ENCODE assay signal across 11 mouse cellular contexts in the genomic region with DNA sequence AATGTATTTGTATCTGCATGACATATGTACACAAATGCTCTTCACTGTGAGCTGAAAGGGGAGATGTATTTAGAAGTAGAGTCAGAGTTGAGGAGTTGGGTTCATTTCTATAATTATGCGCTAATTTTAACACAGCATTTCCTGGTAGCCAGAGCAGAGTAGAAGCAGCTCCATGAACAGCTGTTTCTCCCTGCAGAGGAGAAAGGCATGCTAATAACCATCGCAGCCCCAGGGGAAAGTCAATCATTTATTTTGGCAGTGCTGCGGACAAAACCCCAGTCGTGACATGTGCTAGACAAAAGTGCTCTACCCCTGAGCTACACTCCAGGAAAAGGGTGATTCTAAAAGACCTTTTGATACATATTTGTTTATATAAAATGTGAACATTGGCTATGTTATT.
DNase-seq lines count a peak whose midpoint lies in the region; ATAC-seq lines count a peak whose summit lies in the region.
"Had no signal": no experiment of that assay in that cellular context is flagged by ENCODE, and none has a peak within 500 bp of the region (broad histone marks: within the 10 kb centered on the region; RNA-seq: fewer than 3 reads in every experiment).

No protein-coding gene starts in this region.

- H3K27me3 ChIP-seq in heart, embryonic 10.5 days (ENCODE audit: insufficient read depth, poor library complexity, severe bottlenecking): no peaks in the 10 kb centered on the region
- H3K27me3 ChIP-seq in embryonic facial prominence, embryonic 11.5 days (ENCODE audit: control insufficient read depth, insufficient read depth, low read length): no peaks in the 10 kb centered on the region
- no peaks in the 10 kb centered on the region for H3K27me3 ChIP-seq in midbrain, embryonic 14.5 days (ENCODE audit: control insufficient read depth, insufficient read depth, low read length)
- H3K27me3 ChIP-seq: embryonic facial prominence, embryonic 13.5 days; hindbrain, embryonic 15.5 days had no signal

- H3K4me2 ChIP-seq in embryonic facial prominence, embryonic 11.5 days (ENCODE audit: low read depth, low read length): no peak overlapping the region
- no peak overlapping the region for H3K4me2 ChIP-seq in midbrain, embryonic 14.5 days (ENCODE audit: low read length)
- H3K4me2 ChIP-seq: embryonic facial prominence, embryonic 13.5 days; hindbrain, embryonic 15.5 days had no signal

- H3K27ac ChIP-seq in heart, embryonic 10.5 days: no peak overlapping the region
- H3K27ac ChIP-seq in embryonic facial prominence, embryonic 11.5 days (replicated peaks; ENCODE audit: low read depth, low read length): no peak overlapping the region
- H3K27ac ChIP-seq in midbrain, embryonic 14.5 days (replicated peaks; ENCODE audit: low read depth, low read length): no peak overlapping the region
- H3K27ac ChIP-seq: embryonic facial prominence, embryonic 13.5 days; hindbrain, embryonic 15.5 days; stomach, postnatal 0 days had no signal

- no peaks in the 10 kb centered on the region for H3K4me1 ChIP-seq in heart, embryonic 10.5 days
- H3K4me1 ChIP-seq in embryonic facial prominence, embryonic 11.5 days (ENCODE audit: control insufficient read depth, insufficient read depth, low read length): no peaks in the 10 kb centered on the region
- H3K4me1 ChIP-seq in midbrain, embryonic 14.5 days (ENCODE audit: control insufficient read depth, insufficient read depth, low read length): no peaks in the 10 kb centered on the region
- H3K4me1 ChIP-seq: embryonic facial prominence, embryonic 13.5 days; hindbrain, embryonic 15.5 days had no signal

- no peaks in the 10 kb centered on the region for H3K9me3 ChIP-seq in heart, embryonic 10.5 days
- H3K9me3 ChIP-seq in embryonic facial prominence, embryonic 11.5 days (replicated peaks; ENCODE audit: control insufficient read depth, low read length): no peaks in the 10 kb centered on the region
- H3K9me3 ChIP-seq in midbrain, embryonic 14.5 days (ENCODE audit: control insufficient read depth, low read length): no peaks in the 10 kb centered on the region
- H3K9me3 ChIP-seq: embryonic facial prominence, embryonic 13.5 days; hindbrain, embryonic 15.5 days had no signal

- ATAC-seq in embryonic facial prominence, embryonic 11.5 days (replicated peaks; ENCODE audit: insufficient number of reproducible peaks, low FRiP score, low TSS enrichment, low read depth): peak; percentile 56; the same call in 1 of the 2 replicates
- ATAC-seq in midbrain, embryonic 14.5 days (ENCODE audit: low FRiP score, low TSS enrichment): no peak

- H3K4me3 ChIP-seq in heart, embryonic 10.5 days: no peak overlapping the region
- no peak overlapping the region for H3K4me3 ChIP-seq in embryonic facial prominence, embryonic 11.5 days (ENCODE audit: low read depth, low read length)
- H3K4me3 ChIP-seq in midbrain, embryonic 14.5 days (replicated peaks; ENCODE audit: low read depth, low read length): no peak overlapping the region
- H3K4me3 ChIP-seq: embryonic facial prominence, embryonic 13.5 days; hindbrain, embryonic 15.5 days had no signal

- H3K36me3 ChIP-seq in heart, embryonic 10.5 days: no peaks in the 10 kb centered on the region
- H3K36me3 ChIP-seq in embryonic facial prominence, embryonic 11.5 days (replicated peaks; ENCODE audit: control insufficient read depth, insufficient read depth, low read depth, low read length): no peaks in the 10 kb centered on the region
- H3K36me3 ChIP-seq in midbrain, embryonic 14.5 days (ENCODE audit: control insufficient read depth, insufficient read depth, low read length): no peaks in the 10 kb centered on the region
- H3K36me3 ChIP-seq: embryonic facial prominence, embryonic 13.5 days; hindbrain, embryonic 15.5 days had no signal

- 75% methylated on average over 4 of the region's 4 CpGs for WGBS in heart, embryonic 10.5 days
- 35% methylated on average over 4 of the region's 4 CpGs for WGBS in embryonic facial prominence, embryonic 11.5 days
- 36% methylated on average over 4 of the region's 4 CpGs for WGBS in midbrain, embryonic 14.5 days

- peak; percentile 16 for DNase-seq in heart, postnatal 4 days
- no peak for DNase-seq in heart, embryonic 10.5 days (ENCODE audit: low spot score)
- DNase-seq in embryonic facial prominence, embryonic 11.5 days (ENCODE audit: low spot score): peak; percentile 56
- peak; percentile 68 for DNase-seq in kidney, adult 9 months
- peak; percentile 40 for DNase-seq in midbrain, embryonic 14.5 days
- DNase-seq in urinary bladder, postnatal 10 days (ENCODE audit: low spot score): no peak
- no peak for DNase-seq in cerebellum, adult 9-10 months
- DNase-seq: gastrocnemius, postnatal 14 days had no signal

- no peak overlapping the region for H3K9ac ChIP-seq in embryonic facial prominence, embryonic 11.5 days (replicated peaks; ENCODE audit: low read length)
- H3K9ac ChIP-seq in midbrain, embryonic 14.5 days (replicated peaks; ENCODE audit: low read length): no peak overlapping the region
- H3K9ac ChIP-seq: embryonic facial prominence, embryonic 13.5 days; hindbrain, embryonic 15.5 days had no signal

Comparison
In these comparisons a context has a peak if more than half of its experiments do, and no peak if none do; other contexts are left out.
1. DNase-seq: peak in heart, postnatal 4 days (single experiment), embryonic facial prominence, embryonic 11.5 days (single experiment), kidney, adult 9 months (single experiment) and midbrain, embryonic 14.5 days (single experiment); none in heart, embryonic 10.5 days (single experiment), urinary bladder, postnatal 10 days (single experiment) and cerebellum, adult 9-10 months (single experiment).